Mouse (Mus musculus) splenic B cell, adult 2 months (primary cell): ENCODE results near the gene Myl12a.
"Not testable (repeated sequence)": the region's sequence is repeated elsewhere in the genome, so short reads cannot be mapped to it uniquely, and the experiment has no call there.

Experiments used
- DNase-seq: peaks from one replicate; pipeline ENCODE4 v3.0.0-alpha.2; 2011; ENCODE audit warnings: low read depth, low spot score
- H3K27me3 ChIP-seq: 2 replicates; pipeline ENCODE4 v1.6.1; 2012; ENCODE audit warnings: mild to moderate bottlenecking, low read length, moderate library complexity, mixed read lengths; ENCODE audit not compliant: control insufficient read depth, poor library complexity, insufficient read depth, severe bottlenecking
- H3K36me3 ChIP-seq: 2 replicates; pipeline ENCODE4 v1.6.1; 2012; ENCODE audit warnings: mild to moderate bottlenecking, low read length, moderate library complexity, mixed read lengths; ENCODE audit not compliant: control insufficient read depth, poor library complexity, insufficient read depth, severe bottlenecking

Gene Myl12a

GRCm38 (mm10) chr17:70989430-70989829 lies 13.2 kb downstream of the Myl12a start:
- Histone ChIP-seq H3K36me3 (peaks cover 6% of the 10 kb centered on the region), H3K27me3 (no peaks in the 10 kb centered on the region)
- peak; percentile 21 for DNase-seq

DNA sequence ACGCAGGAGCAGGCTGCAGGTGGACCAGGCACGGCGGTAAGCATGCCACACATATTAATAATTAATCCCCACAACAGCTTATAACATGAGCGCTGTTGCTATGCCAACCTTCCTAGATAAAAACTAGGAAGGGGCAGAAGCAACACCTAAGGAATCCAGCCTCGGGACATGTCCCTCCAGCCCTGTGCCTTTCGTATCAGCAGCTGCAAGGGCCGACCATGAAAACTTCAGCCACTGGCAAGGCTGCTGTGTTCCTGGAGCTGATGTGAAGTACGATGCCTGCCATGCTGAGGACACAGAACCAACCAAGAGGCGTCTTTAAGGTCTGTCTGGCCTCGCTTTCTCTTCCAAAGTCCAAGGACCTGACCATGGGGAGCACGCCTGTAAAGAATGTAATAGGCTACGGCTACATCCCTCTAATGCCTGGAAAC lies 14.3 kb downstream of the Myl12a start:
- H3K27me3 ChIP-seq, result no peaks in the 10 kb centered on the region
- no peak for DNase-seq
- peaks cover 2% of the 10 kb centered on the region for H3K36me3 ChIP-seq

- Histone ChIP-seq H3K27me3 (no peaks in the 10 kb centered on the region), H3K36me3 (no peaks in the 10 kb centered on the region; the same call in none of the 2 replicates)
- DNase-seq, result peak; percentile 34
Observed at GRCm38 (mm10) chr17:70986831-70987660, 15.6 kb downstream of the Myl12a start.

DNA sequence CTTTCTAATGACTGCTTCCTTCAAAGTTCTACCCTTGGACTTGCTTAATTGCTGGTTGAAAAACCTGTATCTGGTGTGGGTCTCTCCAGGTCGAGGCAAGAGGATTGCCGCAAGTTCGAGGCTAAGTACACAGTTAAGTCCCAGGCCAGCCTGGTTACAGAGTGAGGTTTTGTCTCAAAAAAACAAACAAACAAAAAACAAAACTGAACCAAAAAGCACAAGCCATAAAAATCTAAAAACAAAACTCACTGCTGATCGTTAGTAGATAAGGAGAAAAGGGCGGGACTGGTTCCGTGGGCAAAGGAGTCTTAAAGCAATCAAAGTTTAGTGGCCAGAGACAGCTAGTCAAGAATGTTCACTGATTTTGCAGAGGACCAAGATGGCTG lies 16.3 kb downstream of the Myl12a start:
- DNase-seq, result no peak
- H3K27me3 ChIP-seq, result no peaks in the 10 kb centered on the region
- no peaks in the 10 kb centered on the region; the same call in none of the 2 replicates for H3K36me3 ChIP-seq

GRCm38 (mm10) chr17:70985501-70986354 lies 16.9 kb downstream of the Myl12a start:
- no peaks in the 10 kb centered on the region for H3K27me3 ChIP-seq

DNA sequence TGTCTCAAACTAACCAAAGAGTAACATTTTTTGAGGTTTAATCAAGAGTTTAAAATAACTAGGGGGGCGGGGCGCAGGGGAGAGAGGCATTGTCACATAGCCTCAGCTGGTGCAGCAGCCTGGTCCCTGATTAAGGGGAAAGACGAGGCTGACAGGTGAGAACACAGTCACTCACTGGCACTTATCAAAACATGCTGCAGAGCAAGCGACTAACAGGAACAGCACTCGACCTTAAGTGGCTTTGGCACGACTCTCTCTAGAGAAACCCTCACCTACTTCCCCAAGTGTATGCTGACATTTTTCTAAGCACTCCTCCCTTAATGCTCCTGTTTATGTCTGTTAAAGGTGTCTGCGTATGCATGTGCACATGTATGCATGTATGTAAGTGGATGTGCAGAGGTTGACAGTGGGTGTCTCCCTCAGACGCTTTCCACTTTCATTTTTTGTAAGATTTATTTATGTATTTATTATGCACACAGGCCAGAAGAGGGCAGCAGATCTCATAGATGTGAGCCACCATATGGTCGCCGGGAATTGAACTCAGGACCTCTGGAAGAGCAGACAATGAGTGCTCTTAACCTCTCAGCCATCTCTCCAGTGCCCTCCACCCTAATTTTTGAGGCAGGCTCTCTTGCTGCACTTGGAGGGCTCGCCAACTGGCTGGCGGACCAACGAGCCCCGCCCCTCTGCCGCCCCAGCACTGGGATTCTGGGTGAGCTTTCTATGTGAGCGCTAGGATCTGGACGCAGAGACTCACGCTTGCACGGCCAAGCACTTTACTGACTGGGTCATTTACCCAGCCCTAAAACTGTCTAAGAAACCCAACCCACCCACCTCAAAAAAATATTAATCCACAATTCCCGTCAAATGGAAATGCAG lies 23.1 kb downstream of the Myl12a start:
- Histone ChIP-seq H3K36me3 (peaks cover 2% of the 10 kb centered on the region), H3K27me3 (no peaks in the 10 kb centered on the region)
- DNase-seq, result peak; percentile 65

More at GRCm38 (mm10) chr17:70985501-70986354, 16.9 kb downstream of the Myl12a start:
- DNase-seq, result no peak
- no peaks in the 10 kb centered on the region; the same call in none of the 2 replicates for H3K36me3 ChIP-seq

DNA sequence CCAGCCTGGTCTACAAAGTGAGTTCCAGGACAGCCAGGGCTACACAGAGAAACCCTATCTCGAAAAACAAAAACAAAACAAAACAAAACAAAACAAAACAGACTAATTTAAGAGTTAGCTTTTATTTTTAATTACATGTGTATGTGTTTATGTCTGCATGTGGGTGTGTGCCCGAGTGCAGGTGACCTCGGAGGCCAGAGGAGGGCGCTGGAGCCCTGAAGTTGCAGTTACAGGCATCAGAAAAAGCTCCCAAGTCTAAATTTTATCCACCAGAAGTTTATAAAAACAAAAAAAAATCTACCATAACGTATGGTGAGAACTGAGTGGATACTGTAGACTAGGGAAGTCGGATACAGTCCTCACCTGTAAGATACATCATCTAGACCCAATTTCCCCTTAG lies 24.9 kb downstream of the Myl12a start:
- no peaks in the 10 kb centered on the region for H3K27me3 ChIP-seq
- DNase-seq, result peak; percentile 41
- peaks cover 7% of the 10 kb centered on the region for H3K36me3 ChIP-seq

- not testable (repeated sequence) for H3K36me3 ChIP-seq, H3K27me3 ChIP-seq
- DNase-seq, result peak; percentile 76
Observed at GRCm38 (mm10) chr17:70974065-70974464, 28.6 kb downstream of the Myl12a start.

DNA sequence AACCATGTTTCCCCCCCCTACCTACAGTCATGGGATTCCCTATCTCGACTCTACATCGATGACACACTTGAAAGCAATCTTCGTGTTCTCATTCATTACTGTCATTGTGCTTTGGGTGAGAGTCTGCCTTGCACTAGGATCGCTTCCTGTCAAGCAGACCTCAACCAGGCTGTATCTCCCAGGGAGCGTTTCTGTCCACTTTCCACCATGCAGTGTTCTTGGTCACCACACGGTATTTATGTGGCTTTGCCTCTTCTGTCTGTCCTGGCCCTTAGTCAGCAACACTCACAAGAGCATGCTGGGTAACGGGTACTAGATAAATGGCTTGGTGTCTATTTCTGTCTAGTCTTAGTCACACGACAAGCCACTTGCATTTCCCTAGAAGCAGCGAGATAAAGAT lies 29.3 kb downstream of the Myl12a start:
- H3K27me3 ChIP-seq, result no peaks in the 10 kb centered on the region
- H3K36me3 ChIP-seq, result peaks cover 7% of the 10 kb centered on the region
- DNase-seq, result no peak

GRCm38 (mm10) chr17:70971206-70971605 lies 31.5 kb downstream of the Myl12a start:
- H3K27me3 ChIP-seq, result no peaks in the 10 kb centered on the region
- no peak for DNase-seq
- peaks cover 7% of the 10 kb centered on the region for H3K36me3 ChIP-seq

DNA sequence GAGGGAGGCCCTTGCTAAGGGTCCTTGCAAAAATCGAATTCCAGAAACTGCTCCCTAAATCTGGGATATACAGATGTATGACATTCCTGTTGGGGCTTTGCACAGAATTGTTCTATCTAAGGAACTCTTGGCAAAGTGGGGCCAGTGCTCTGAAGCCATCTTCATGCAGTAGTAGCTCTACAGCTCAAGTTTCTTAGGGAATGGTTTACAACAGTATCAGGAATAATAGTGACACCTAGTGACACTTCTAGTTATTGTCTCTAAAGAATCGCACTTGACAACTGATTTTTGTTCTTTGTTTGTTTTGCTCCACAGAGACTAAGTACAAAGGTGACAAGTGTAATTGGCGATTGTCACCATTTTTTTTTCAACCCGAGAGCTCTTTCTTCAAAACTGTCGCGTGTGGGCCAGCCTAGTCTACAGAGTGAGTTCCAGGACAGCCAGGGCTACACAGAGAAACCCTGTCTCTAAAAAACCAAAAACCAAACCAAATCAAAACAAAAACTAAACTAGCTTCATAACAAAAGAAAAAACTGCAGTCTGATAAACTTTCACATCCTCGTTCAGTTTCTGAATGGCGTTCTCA lies 34.0 kb downstream of the Myl12a start:
- peak; percentile 75 for DNase-seq
- no peaks in the 10 kb centered on the region for H3K27me3 ChIP-seq
- peaks cover 4% of the 10 kb centered on the region for H3K36me3 ChIP-seq

DNA sequence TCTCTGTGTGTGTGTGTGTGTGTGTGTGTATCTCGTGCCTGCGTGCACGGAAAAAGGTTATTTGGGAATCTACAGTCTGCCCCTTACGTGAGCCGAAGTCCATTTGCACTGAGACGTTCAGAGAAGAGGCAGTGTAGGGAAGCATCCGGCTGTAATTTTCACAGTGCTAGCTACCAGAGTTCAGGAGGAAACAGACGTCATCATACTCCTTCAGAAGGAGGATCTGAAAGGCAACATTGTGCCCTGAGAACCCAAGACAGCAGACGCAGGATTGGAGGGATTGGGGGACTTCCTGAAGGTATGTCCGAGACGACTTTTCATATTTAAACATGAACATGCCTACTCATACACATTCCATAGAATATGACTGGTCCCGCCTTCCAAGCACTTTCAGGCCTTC lies 35.0 kb downstream of the Myl12a start:
- Histone ChIP-seq H3K27me3 (no peaks in the 10 kb centered on the region), H3K36me3 (no peaks in the 10 kb centered on the region)
- peak; percentile 48 for DNase-seq

DNA sequence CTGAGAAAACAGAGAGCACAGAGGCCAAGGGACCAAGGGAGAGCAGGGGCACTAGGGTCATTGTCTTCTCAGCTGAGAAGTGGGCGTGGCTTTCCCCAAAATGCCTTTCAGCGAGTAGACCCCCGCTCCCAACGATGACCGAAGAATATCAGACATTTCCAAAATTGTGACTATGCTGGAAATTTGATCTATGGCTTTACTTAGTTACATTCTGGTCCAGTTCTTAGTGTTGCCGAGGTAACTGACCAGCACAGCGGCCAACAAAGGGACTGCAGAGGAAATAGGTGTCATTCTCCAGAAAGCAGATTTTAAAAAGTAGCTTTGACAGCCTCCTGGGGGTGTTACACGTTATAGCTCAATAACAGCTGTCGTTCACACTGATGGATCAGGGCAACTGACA lies 35.5 kb downstream of the Myl12a start:
- H3K36me3 ChIP-seq, result no peaks in the 10 kb centered on the region
- no peak for DNase-seq
- H3K27me3 ChIP-seq, result no peaks in the 10 kb centered on the region

DNA sequence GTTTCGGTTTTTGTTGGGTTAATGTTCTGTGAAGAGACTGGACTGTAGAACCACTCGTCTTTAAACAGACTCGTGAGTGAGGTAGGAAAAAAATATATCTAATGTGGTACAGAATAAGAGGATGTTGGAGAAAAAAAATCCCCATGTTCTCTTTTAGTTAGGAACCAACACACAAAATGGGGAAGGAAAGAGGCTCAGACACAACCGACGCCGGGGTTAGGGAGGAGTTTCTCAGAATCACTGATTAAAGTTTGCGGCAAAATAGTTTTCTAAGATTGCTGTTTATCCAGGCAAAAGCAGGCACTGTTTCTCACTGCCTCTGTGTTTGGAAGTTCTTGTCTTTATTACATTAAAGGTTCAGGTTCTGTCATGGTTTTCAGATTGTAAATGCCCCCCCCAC lies 36.6 kb downstream of the Myl12a start:
- Histone ChIP-seq H3K36me3 (no peaks in the 10 kb centered on the region), H3K27me3 (no peaks in the 10 kb centered on the region)
- DNase-seq, result no peak
